Mouse (Mus musculus) thymus, adult 2 months (tissue): Measurements from ENCODE around the gene F2r. TPM values are rescaled to one million over a fixed set of nuclear protein-coding genes. Genes with fewer than 3 reads are reported as not detected.

Experiments
- DNase-seq: peaks from one replicate; pipeline ENCODE4 v3.0.0; 2021
- H3K27ac ChIP-seq: fragments of 200-500 bp; 2 replicates; pipeline ENCODE4 v1.5.1; 2012; ENCODE audit warnings: low read length, control low read depth; ENCODE audit not compliant: control insufficient read depth, insufficient read depth
- H3K27me3 ChIP-seq: fragments of 200-500 bp; 2 replicates; pipeline ENCODE4 v1.6.1; 2012; ENCODE audit warnings: mild to moderate bottlenecking, low read length, moderate library complexity, mixed read lengths; ENCODE audit not compliant: control insufficient read depth, insufficient read depth
- H3K36me3 ChIP-seq: fragments of 200-500 bp; 2 replicates; pipeline ENCODE4 v1.6.1; 2012; ENCODE audit warnings: mild to moderate bottlenecking, low read length, moderate library complexity; ENCODE audit not compliant: control insufficient read depth, insufficient read depth
- H3K4me1 ChIP-seq: fragments of 200-500 bp; replicated peaks from 2 replicates; pipeline ENCODE4 v1.6.1; 2012; ENCODE audit warnings: low read length; ENCODE audit not compliant: control insufficient read depth, insufficient read depth
- H3K4me3 ChIP-seq: fragments of 200-500 bp; 2 replicates; pipeline ENCODE4 v1.5.1; 2012; ENCODE audit warnings: mild to moderate bottlenecking, low read length, control low read depth, moderate library complexity; ENCODE audit not compliant: control insufficient read depth, insufficient read depth
- CTCF ChIP-seq: fragments of 200-500 bp; IDR thresholded peaks from 2 replicates; pipeline ENCODE4 v1.5.1; 2012; ENCODE audit warnings: mild to moderate bottlenecking, control low read depth, low read length, moderate library complexity, borderline replicate concordance; ENCODE audit not compliant: control insufficient read depth, poor library complexity, insufficient read depth; ENCODE audit errors: extremely low read depth
- POLR2A ChIP-seq: fragments of 200-500 bp; IDR thresholded peaks from 2 replicates; pipeline ENCODE4 v1.6.1; 2012; ENCODE audit warnings: mild to moderate bottlenecking, low read length, control low read depth, moderate library complexity; ENCODE audit not compliant: control insufficient read depth, poor library complexity, insufficient read depth; ENCODE audit errors: extremely low read depth
- WGBS: fragments of 180-500 bp; shearing (Covaris S2); methylation state at CpG from one replicate; pipeline ENCODE4 v1.1.7; 2018; 5-methylcytosine and 5-hydroxymethylcytosine counted together
- polyA plus RNA-seq: library from polyadenylated mRNA; depleted of rRNA; stranded (reverse); fragments of >200 nt; gene quantifications from 2 replicates; pipeline ENCODE4 v1.2.3, GENCODE M21; 2012

The F2r gene
- polyA plus RNA-seq, 1 experiment: 11.6 TPM

DNA sequence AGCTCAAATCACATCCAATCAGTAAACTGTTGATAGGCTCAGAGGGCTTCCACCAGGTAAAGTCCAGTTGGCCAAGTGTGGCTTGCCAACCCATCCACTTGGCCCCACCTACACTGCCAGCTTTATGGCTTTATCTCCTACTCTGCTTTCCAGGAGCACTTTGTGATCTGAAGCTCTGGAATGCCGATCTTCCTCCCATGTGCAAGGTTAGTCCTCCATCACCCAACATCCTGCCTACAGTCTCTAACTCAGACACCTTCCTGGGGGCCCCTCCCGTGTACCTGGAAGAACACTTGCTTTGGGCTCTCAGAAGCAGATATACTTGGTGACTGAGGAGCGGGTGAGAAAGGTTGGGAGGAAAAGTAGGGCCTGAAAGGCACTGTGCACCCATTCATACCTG is 26.7 kb downstream of the F2r start:
- TF ChIP-seq CTCF (no peak), POLR2A (no peak)
- Histone ChIP-seq H3K4me1 (peaks cover 5% of the 10 kb centered on the region), H3K27ac (no peak overlapping the region), H3K27me3 (no peaks in the 10 kb centered on the region), H3K4me3 (no peak overlapping the region), H3K36me3 (no peaks in the 10 kb centered on the region)
- 92% methylated on average over 3 of the region's 3 CpGs for WGBS
- DNase-seq: no peak

DNA sequence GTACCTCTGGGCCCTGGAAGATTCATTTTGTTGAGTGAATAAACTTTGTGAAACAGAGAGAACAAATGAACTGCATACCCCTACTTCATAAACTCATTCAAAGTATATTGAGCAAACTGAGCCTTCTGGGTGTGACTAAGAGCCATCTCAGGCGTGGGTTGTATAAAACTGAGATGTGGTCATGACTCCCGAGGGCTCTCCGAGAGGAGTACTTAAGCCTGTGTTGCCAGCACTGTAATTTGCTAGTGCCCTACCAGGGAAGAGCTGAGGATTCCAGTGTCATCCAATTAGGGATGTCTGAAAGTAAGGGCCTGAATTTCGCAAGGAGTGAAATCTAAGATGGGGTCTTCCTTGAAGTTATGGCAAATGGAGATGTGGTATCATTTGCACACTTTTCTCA is 30.7 kb downstream of the F2r start:
- H3K36me3 ChIP-seq: no peaks in the 10 kb centered on the region
- WGBS: 97% methylated on average over 4 of the region's 4 CpGs
- TF ChIP-seq POLR2A: no peak
- TF ChIP-seq CTCF: no peak
- H3K27me3 ChIP-seq: no peaks in the 10 kb centered on the region
- no peak overlapping the region for H3K4me3 ChIP-seq
- no peak for DNase-seq
- H3K27ac ChIP-seq: no peak overlapping the region
- H3K4me1 ChIP-seq: peaks cover under 1% of the 10 kb centered on the region

DNA sequence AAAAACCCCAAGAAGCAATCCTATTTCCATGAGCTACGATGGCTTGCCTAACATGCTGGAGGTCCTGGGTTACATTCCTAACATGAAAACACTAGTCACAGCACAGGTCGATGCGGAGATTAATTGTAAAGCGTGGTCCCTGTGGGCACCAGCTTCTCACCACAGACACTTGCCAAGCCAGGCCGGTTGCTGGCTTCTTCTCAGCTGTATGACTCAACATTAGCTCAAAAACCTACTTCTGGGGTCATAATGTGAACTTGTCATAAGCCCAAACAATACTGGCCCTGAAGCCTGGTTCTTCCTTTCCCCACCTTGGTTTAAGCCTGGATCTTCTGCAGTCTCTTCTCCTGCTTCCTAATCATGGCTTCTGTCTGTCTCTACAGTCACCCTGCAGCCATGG is 33.4 kb downstream of the F2r start:
- WGBS: 47% methylated on average over 5 of the region's 5 CpGs
- H3K4me1 ChIP-seq: no peaks in the 10 kb centered on the region
- no peaks in the 10 kb centered on the region for H3K36me3 ChIP-seq
- no peak for TF ChIP-seq CTCF
- TF ChIP-seq POLR2A: no peak
- no peak overlapping the region for H3K27ac ChIP-seq
- no peaks in the 10 kb centered on the region for H3K27me3 ChIP-seq
- no peak overlapping the region for H3K4me3 ChIP-seq
- DNase-seq: no peak

DNA sequence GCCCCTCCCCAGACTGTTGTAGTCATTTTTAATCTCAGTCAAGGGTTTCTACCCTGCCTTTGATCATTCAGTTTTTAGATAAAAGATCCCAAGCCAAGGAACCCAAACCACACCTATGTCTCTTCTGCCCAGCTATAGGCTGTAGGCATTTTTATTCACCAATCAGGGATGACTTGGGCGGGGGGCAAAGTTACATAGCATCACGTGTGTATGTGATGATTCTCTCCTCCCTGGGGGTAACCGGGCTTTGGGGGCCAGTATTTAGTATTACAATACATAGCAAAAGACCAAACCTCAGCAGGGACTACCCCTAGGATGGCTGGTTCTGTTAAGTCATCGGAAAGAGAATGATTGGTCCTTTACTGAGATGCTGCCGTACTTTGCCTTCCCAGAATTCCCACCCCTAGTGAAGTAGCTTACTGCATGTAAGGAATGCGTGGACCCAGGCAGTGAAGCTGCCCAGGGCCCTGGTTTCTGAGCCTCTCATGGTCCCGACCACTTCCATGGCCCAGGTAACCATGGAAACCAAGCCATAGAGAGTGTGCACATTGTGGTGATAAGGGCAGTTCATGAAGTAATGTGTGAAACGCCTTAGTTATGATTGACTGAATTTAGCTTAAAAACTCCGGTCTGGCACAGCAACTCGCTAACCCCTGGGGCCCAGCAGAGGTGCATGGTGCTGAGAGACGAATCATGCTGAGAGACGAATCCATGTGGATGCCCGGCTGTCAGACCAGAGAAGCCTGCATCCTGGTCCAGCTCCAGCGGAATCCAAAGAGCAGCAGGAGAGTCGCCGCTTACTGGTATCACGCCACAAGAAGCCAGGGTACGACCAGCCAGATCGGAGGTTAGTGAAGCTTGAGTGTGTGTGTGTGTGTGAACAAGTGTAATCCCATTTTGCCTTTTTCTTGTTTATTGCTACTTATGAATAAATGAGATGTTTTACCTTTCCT is 34.8 kb downstream of the F2r start:
- DNase-seq: no peak
- H3K27me3 ChIP-seq: no peaks in the 10 kb centered on the region
- TF ChIP-seq POLR2A: no peak
- TF ChIP-seq CTCF: no peak
- WGBS: 94% methylated on average over 19 of the region's 19 CpGs
- no peak overlapping the region for H3K4me3 ChIP-seq
- H3K27ac ChIP-seq: no peak overlapping the region
- no peaks in the 10 kb centered on the region for H3K4me1 ChIP-seq
- H3K36me3 ChIP-seq: no peaks in the 10 kb centered on the region

DNA sequence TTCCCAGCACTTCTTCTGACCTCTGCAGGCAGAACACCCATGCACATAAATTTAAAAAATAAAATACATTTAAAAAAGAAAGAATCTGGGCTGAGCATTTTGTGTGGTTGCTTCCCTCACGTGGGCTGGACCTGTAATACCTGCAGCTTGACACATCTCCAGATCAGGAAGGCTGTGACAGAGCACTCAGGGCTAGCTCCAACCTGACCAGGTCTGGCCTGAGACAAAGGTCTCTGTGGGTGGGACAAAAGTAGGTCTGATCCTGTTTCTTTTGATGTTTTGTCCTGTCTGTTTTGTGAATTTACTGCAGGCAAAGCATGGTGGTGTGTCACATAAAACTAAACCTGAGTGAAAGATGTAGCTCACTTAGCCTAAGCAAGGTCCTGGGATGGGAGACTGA is 36.4 kb downstream of the F2r start:
- no peak overlapping the region for H3K4me3 ChIP-seq
- DNase-seq: no peak
- no peaks in the 10 kb centered on the region for H3K27me3 ChIP-seq
- TF ChIP-seq POLR2A: no peak
- no peak for TF ChIP-seq CTCF
- no peaks in the 10 kb centered on the region for H3K36me3 ChIP-seq
- 76% methylated on average over 1 of the region's 1 CpGs for WGBS
- H3K27ac ChIP-seq: no peak overlapping the region
- H3K4me1 ChIP-seq: no peaks in the 10 kb centered on the region

DNA sequence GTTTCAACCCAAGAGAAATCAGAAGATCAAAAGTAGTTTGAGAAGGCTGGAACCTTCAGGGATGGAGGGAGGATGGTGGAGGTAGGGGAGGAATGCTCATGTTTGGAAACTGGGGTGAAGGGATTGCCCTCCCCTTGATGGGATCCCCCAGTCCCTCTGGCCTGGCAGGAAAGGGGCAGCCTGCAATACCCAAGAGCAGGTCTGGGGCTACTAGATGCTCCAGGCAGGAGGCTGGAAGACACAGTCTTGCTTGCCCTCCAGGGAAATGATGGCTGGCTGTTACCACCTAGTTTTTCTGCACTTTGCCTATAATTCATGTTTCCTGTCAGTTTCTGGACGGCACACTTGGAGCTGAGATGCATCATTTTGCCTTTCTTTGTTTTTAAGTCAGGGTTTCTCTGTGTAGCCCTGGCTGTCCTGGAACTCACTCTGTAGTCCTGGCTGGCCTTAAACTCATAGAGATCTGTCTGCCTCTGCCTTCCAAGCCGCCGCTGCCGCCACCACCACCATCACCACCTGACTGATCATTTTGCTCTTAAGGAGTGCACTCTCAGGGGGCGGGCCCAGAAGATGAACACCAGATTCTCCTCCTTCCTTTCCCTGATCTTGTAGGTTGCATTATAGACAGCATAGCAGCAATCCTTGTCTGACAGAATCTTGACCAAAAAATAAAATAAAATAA is 40.1 kb downstream of the F2r start:
- 97% methylated on average over 5 of the region's 5 CpGs for WGBS
- H3K27me3 ChIP-seq: no peaks in the 10 kb centered on the region
- no peak for TF ChIP-seq POLR2A
- TF ChIP-seq CTCF: no peak
- no peak overlapping the region for H3K4me3 ChIP-seq
- DNase-seq: no peak
- H3K27ac ChIP-seq: no peak overlapping the region
- no peaks in the 10 kb centered on the region for H3K4me1 ChIP-seq
- no peaks in the 10 kb centered on the region for H3K36me3 ChIP-seq

DNA sequence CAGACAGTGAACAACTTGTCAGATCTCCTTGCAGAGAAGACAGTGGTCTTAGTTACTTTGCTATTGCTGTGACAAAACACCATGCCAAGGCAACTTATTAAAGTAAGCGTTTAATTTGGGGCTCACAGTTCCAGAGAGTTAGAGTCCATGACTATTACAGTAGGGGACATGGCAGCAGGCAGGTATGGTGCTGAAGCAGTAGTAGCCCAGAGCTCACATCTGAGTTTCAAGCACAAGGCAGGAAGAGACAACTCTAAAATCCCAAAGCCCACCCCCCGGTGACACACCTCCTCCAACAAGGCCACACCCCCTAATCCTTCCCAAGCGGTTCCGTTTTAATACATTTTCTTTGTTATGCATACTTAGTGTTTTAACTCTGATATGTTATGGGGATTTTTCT is 47.4 kb downstream of the F2r start:
- H3K27ac ChIP-seq: no peak overlapping the region
- no peaks in the 10 kb centered on the region for H3K36me3 ChIP-seq
- no peaks in the 10 kb centered on the region for H3K4me1 ChIP-seq
- no peak for DNase-seq
- 98% methylated on average over 4 of the region's 4 CpGs for WGBS
- TF ChIP-seq POLR2A (no peak), CTCF (no peak)
- no peak overlapping the region for H3K4me3 ChIP-seq
- no peaks in the 10 kb centered on the region for H3K27me3 ChIP-seq
